Mouse (Mus musculus) G1E (cell line): ENCODE measurements around the gene Pkn3.

Experiments used
- CTCF ChIP-seq: IDR thresholded peaks from 2 replicates; pipeline ENCODE4 v1.5.1; 2012; ENCODE audit warnings: low read depth, low read length, inconsistent platforms, mixed read lengths
- GATA1 ChIP-seq: IDR thresholded peaks from 2 replicates; pipeline ENCODE4 v1.6.1; 2012; ENCODE audit warnings: borderline replicate concordance, low read length, inconsistent platforms, mixed read lengths
- TAL1 ChIP-seq: conservative IDR thresholded peaks from 2 replicates; pipeline ENCODE4 v1.6.1; 2012; ENCODE audit warnings: low read depth, low read length, inconsistent platforms, mixed read lengths

DNA sequence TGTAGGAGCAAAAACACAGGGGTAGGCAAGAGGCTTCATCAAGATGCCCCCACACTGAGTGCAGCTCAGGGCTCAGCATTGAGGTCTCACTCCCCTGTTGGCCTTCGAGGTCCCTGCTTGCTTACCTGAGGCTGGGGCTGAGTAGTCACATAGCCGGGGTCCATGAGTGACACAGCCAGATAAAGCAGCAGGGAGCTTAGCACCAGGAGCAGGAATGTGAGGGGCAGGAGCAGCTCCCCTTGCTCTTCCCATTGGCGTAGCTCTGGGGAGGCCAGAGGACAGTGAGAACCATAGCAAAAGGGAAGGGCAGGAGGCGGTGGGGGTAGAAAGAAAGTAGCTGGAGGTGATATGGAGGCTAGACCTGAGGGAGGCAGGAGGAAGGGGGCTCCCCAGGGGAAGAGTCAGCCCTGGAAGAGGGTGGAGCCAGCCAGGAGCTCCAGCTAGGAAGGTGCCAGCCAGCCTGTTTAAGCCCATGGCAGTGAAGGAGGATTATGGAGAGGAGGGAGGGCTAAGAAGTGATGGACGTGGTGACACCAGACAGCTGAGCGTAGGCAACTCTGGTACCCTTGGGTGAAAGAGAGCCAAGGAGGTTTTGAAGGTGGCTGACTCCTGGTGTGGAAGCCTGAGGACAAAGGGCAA, 14.9 kb downstream of the Pkn3 start:
- no peak for TF ChIP-seq CTCF
- TF ChIP-seq TAL1: no peak
- no peak for TF ChIP-seq GATA1
